Mouse (Mus musculus): ENCODE measurements around the gene Akr1c12.

GRCm38 (mm10) chr13:4233536-4234172 is 45.6 kb downstream of the Akr1c12 start:
- no peak for TF ChIP-seq CTCF (IDR thresholded peaks at IDR 0.05; ENCODE audit: low read depth, low read length)
- no peak for TF ChIP-seq POLR2A (IDR thresholded peaks at IDR 0.05; ENCODE audit: borderline replicate concordance, low read depth, low read length)

Data from bone marrow macrophage, adult 2 months (primary cell).